Mouse (Mus musculus): ENCODE data around the gene Prkd2. TPM values are rescaled to one million over a fixed set of nuclear protein-coding genes. Genes with fewer than 3 reads are reported as not detected.

Gene Prkd2
- polyA plus RNA-seq (2012; ENCODE audit: insufficient read depth, insufficient read length, low replicate concordance, missing spikeins): not detected in 2 replicates

DNA sequence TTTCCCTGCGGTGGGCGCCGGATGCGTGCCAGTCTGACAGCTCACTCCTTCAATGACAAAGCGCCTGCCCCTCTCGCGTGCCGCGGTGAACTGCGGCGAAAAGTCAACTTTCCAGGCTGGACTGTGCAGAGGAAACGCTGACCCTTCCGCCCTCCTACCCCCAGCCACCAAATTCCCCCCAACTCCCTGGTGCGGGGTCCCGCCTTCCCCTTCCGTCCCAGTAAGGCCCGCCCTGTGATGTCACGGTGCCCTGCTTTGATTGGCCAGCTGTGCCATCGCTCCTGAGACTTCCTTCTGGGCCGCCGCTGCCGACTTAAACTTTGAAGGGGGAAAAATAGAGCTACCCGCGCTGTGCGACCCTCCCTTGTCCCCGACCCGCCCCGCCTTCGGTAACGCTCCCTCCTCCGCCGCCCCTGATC, at the start of gene Prkd2:
TSS of gene Prkd2 (plus strand) at position 258 of the 419 bp plus-strand sequence.
- H3K4me1 ChIP-seq (ENCODE audit: control insufficient read depth, insufficient read depth, low read length): peaks cover 46% of the 10 kb centered on the region
- WGBS: under 1% methylated on average over 32 of the region's 32 CpGs
- peak within 1 kb of the TSS; percentile 53 for H3K4me3 ChIP-seq (ENCODE audit: insufficient read depth, low read depth, low read length)
- TF ChIP-seq POLR2A (IDR thresholded peaks at IDR 0.05; ENCODE audit: insufficient read depth, low read depth, low read length) (peak; percentile 26; the same call in 1 of the 2 replicates), CTCF (IDR thresholded peaks at IDR 0.05; ENCODE audit: insufficient read depth, low read depth, low read length) (no peak)
- H3K27ac ChIP-seq (ENCODE audit: insufficient read depth, low read depth, low read length): peak within 1 kb of the TSS; percentile 16; the same call in 1 of the 2 replicates

DNA sequence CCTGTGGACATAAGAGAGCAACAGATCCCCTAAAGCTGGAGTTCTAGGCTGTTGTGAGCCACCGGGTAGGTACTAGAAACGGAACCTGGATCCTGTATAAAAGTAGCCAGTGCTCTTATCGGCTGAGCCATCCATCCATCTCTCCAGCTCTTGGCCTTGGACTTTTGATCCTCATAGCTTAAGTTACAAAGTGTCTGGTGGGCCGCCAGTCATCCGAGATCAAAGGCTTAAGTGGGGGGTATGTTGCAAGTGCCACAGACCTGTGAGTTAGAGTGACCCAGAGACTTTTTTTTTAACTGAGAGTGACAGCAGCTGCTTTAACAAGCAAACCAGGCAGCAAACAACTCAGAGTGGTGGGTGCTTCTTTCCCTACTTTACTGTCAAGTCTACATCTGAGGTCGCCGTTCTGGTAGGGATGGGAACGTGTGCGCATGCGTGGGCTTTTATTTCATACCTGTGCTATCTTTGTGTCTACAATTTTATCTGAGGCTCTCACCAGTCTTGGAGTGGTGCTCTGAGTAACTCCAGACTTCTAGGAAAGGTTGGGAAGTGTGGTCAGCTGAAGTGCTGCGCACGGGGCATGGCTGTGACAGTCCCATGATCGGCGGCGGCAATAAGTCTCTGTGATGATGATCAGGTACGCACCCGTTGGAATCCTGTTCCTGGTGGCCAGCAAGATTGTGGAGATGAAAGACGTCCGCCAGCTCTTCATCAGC, 49.5 kb upstream of the Prkd2 start:
- peaks cover 2% of the 10 kb centered on the region; the same call in 1 of the 2 replicates for H3K4me1 ChIP-seq (ENCODE audit: control insufficient read depth, insufficient read depth, low read length)

DNA sequence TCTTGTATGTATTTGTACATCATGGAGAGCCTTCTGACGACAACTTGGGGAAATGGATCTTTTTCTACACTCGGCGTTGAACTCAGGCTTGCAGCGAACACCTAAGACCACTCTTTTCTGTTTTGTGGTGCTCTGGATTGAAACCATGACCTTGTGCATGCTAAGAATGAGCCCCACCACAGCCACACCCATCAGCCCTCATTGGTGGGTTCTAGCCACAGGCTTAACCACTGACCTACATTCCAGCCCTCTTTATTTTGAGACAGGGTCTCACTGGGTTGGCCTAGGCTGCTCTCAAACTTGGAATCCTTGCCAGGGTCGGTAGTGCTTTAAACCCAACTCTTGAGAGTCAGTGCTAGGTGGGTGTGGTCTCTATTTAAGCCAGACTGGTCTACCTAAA, 47.8 kb upstream of the Prkd2 start:
- Histone ChIP-seq H3K4me1 (ENCODE audit: control insufficient read depth, insufficient read depth, low read length) (peaks cover 2% of the 10 kb centered on the region; the same call in 1 of the 2 replicates), H3K4me3 (ENCODE audit: insufficient read depth, low read depth, low read length) (no peak overlapping the region), H3K27ac (ENCODE audit: insufficient read depth, low read depth, low read length) (no peak overlapping the region)
- WGBS: 92% methylated on average over 5 of the region's 5 CpGs
- TF ChIP-seq CTCF (IDR thresholded peaks at IDR 0.05; ENCODE audit: insufficient read depth, low read depth, low read length) (no peak), POLR2A (IDR thresholded peaks at IDR 0.05; ENCODE audit: insufficient read depth, low read depth, low read length) (no peak)

More for the DNA sequence above, 49.5 kb upstream of the Prkd2 start:
- no peak overlapping the region for H3K27ac ChIP-seq (ENCODE audit: insufficient read depth, low read depth, low read length)
- WGBS: 96% methylated on average over 19 of the region's 19 CpGs
- no peak overlapping the region for H3K4me3 ChIP-seq (ENCODE audit: insufficient read depth, low read depth, low read length)
- TF ChIP-seq CTCF (IDR thresholded peaks at IDR 0.05; ENCODE audit: insufficient read depth, low read depth, low read length): no peak
- no peak for TF ChIP-seq POLR2A (IDR thresholded peaks at IDR 0.05; ENCODE audit: insufficient read depth, low read depth, low read length)

DNA sequence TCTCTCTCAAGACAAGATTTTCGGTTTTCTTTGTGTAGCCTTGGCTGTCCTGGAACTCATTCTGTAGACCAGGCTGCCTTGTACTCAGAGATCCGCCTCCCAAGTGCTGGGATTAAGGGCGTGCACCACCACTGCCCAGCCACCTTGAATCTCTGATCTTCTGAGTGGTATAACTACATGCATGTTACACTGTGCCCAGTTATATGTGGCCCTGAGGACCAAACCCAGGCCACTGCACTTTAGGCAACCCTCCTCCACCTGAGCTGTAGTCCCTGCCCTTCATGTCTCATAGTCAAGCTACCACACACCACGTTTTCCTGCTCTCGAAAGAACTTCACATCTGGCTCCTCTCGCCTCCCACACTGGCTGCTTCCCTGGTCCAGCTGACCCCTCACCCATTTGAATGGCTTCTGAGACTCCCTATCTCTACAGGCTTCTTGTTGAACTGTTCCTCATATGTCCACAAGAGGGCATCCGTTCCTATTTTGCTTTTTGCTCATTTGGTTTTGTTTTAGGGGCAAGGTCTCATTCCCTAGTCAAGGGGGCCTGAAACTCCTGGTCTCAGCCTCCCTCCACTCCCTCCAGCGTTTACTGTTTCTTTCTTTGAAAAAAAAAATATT, 38.2 kb upstream of the Prkd2 start:
- peaks cover 1% of the 10 kb centered on the region for H3K4me1 ChIP-seq (ENCODE audit: control insufficient read depth, insufficient read depth, low read length)
- no peak overlapping the region for H3K27ac ChIP-seq (ENCODE audit: insufficient read depth, low read depth, low read length)
- H3K4me3 ChIP-seq (ENCODE audit: insufficient read depth, low read depth, low read length): no peak overlapping the region
- WGBS: 28% methylated on average over 8 of the region's 8 CpGs
- no peak for TF ChIP-seq POLR2A (IDR thresholded peaks at IDR 0.05; ENCODE audit: insufficient read depth, low read depth, low read length)
- TF ChIP-seq CTCF (IDR thresholded peaks at IDR 0.05; ENCODE audit: insufficient read depth, low read depth, low read length): peak; percentile 25; the same call in 1 of the 2 replicates

DNA sequence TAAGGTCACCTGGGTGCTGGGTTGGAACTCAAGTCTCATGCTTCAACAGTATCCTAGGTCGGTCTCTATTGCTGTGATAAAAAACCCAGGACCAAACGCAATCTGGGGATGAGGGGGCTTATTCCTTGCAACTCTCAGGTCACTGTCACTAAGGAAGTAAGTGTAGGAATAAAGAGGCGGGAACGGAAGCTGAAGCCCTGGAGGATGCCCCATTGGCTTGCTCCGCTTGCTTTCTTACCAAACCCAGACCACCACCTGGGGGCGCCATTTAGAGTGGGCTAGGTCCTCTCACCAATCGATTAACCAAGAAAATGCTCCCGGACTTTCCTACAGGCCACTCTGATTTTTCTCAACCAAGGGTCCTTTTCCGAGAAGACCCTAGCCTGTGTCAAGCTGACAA, 34.8 kb upstream of the Prkd2 start:
- peaks cover 21% of the 10 kb centered on the region for H3K4me1 ChIP-seq (ENCODE audit: control insufficient read depth, insufficient read depth, low read length)
- no peak overlapping the region for H3K27ac ChIP-seq (ENCODE audit: insufficient read depth, low read depth, low read length)
- H3K4me3 ChIP-seq (ENCODE audit: insufficient read depth, low read depth, low read length): no peak overlapping the region
- 90% methylated on average over 9 of the region's 9 CpGs for WGBS
- TF ChIP-seq POLR2A (IDR thresholded peaks at IDR 0.05; ENCODE audit: insufficient read depth, low read depth, low read length): no peak
- TF ChIP-seq CTCF (IDR thresholded peaks at IDR 0.05; ENCODE audit: insufficient read depth, low read depth, low read length): no peak

DNA sequence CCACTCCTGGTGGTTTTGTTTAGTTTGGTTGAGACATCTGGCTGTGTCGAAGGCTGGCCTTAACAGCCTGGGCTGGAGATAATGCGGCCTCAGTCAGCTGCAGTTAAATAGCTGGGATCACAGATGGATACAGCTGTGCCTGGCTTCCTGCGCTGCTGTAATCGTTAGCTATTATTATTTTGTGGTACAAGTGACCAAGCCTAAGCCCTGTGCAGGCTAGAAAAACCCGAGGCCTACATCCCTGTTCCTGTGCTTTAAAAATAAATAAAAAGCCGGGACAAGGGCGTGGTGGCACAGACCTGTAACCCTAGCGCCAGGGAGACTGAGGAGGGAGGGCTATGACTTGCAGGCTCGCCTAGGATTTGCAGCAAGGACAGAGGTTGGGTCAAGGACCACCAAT, 34.1 kb upstream of the Prkd2 start:
- TF ChIP-seq CTCF (IDR thresholded peaks at IDR 0.05; ENCODE audit: insufficient read depth, low read depth, low read length): no peak
- no peak for TF ChIP-seq POLR2A (IDR thresholded peaks at IDR 0.05; ENCODE audit: insufficient read depth, low read depth, low read length)
- H3K4me1 ChIP-seq (ENCODE audit: control insufficient read depth, insufficient read depth, low read length): peaks cover 21% of the 10 kb centered on the region
- H3K27ac ChIP-seq (ENCODE audit: insufficient read depth, low read depth, low read length): no peak overlapping the region
- no peak overlapping the region for H3K4me3 ChIP-seq (ENCODE audit: insufficient read depth, low read depth, low read length)
- 77% methylated on average over 9 of the region's 9 CpGs for WGBS

DNA sequence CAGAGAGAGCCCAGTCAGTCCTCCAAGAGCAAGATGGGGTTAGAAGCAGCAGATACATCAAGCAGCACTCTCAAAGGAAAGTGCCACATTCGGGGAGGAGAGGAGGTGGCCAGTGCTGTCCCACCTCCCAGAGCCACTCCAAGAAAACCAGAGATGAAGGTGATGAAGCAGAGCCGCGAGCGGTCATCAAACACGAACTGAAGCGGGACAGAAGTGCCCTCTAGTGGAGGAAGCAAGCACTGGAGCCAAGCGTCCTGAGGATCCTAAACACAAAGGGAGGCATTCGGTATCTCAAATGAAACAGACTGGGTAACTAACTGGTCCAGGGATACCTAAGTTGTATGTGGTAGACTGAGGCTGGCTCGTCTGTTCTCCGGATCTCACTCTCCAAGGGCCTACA, 33.0 kb upstream of the Prkd2 start:
- Histone ChIP-seq H3K4me1 (ENCODE audit: control insufficient read depth, insufficient read depth, low read length) (peaks cover 21% of the 10 kb centered on the region), H3K27ac (ENCODE audit: insufficient read depth, low read depth, low read length) (no peak overlapping the region), H3K4me3 (ENCODE audit: insufficient read depth, low read depth, low read length) (no peak overlapping the region)
- no peak; the same call in 1 of the 2 replicates for TF ChIP-seq POLR2A (IDR thresholded peaks at IDR 0.05; ENCODE audit: insufficient read depth, low read depth, low read length)
- TF ChIP-seq CTCF (IDR thresholded peaks at IDR 0.05; ENCODE audit: insufficient read depth, low read depth, low read length): peak; percentile 77
- 22% methylated on average over 10 of the region's 10 CpGs for WGBS

DNA sequence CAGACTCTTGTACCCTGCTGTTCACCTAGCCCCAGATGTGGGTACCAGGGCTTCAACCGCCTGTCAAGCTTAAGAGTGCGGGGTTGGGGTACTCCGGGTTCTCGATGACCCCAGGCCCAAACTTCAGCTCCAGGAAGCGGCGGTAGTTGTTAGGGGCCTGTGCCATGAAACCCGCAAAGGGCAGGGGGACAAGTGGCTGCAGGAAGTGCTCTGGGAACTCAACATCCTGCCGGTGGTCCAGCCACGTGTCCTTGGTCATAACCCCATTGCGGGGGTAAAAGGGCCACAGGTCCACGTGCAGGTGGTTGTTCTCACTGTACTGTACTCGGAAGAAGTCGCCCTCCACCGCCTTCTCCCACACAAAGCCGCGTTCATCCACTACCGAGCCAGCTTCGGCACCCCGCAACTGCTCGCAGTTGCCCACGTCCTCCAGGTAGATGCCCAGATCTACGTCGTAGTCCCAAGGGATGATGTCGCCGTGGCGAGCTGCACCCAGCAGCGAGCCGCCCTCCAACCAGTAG, 32.2 kb upstream of the Prkd2 start:
- peaks cover 21% of the 10 kb centered on the region for H3K4me1 ChIP-seq (ENCODE audit: control insufficient read depth, insufficient read depth, low read length)
- WGBS: 70% methylated on average over 28 of the region's 28 CpGs
- H3K27ac ChIP-seq (ENCODE audit: insufficient read depth, low read depth, low read length): no peak overlapping the region
- peak overlapping the region; percentile 48 for H3K4me3 ChIP-seq (ENCODE audit: insufficient read depth, low read depth, low read length)
- TF ChIP-seq POLR2A (IDR thresholded peaks at IDR 0.05; ENCODE audit: insufficient read depth, low read depth, low read length): no peak
- TF ChIP-seq CTCF (IDR thresholded peaks at IDR 0.05; ENCODE audit: insufficient read depth, low read depth, low read length): no peak
